Mouse (Mus musculus) hindbrain, postnatal 0 days (tissue): Measurements from ENCODE around the gene Ctla4. TPM values are rescaled to one million over a fixed set of nuclear protein-coding genes. Genes with fewer than 3 reads are reported as not detected.
A peak's percentile ranks its signal among the peaks of the same experiment; 100 is the strongest.

Experiments used
- ATAC-seq: fragments of 200-750 bp; cut with Nextera tagmentation; 2 replicates; pipeline ENCODE4 v1.8.0; 2017; ENCODE audit warnings: mild to moderate bottlenecking, moderate TSS enrichment, moderate library complexity
- DNase-seq: peaks from one replicate; pipeline ENCODE4 v3.0.0-alpha.2; 2015; ENCODE audit warnings: low spot score
- H3K27ac ChIP-seq: fragments of 300-500 bp; sonication (generic); 2 replicates; pipeline ENCODE4 v1.5.1; 2014; ENCODE audit warnings: mild to moderate bottlenecking
- H3K27me3 ChIP-seq: fragments of 300-500 bp; sonication (generic); 2 replicates; pipeline ENCODE4 v1.6.1; 2014; ENCODE audit warnings: low read length, mixed read lengths; ENCODE audit not compliant: insufficient read depth
- H3K36me3 ChIP-seq: fragments of 300-500 bp; sonication (generic); 2 replicates; pipeline ENCODE4 v1.6.1; 2014; ENCODE audit warnings: low read length, mixed read lengths; ENCODE audit not compliant: insufficient read depth
- H3K4me1 ChIP-seq: fragments of 300-500 bp; sonication (generic); 2 replicates; pipeline ENCODE4 v1.6.1; 2014; ENCODE audit warnings: antibody characterized with exemption, low read length, mixed read lengths; ENCODE audit not compliant: insufficient read depth
- H3K4me2 ChIP-seq: fragments of 300-500 bp; sonication (generic); 2 replicates; pipeline ENCODE4 v1.6.1; 2014; ENCODE audit warnings: low read depth, mild to moderate bottlenecking, low read length, moderate library complexity, mixed read lengths
- H3K4me3 ChIP-seq: fragments of 300-500 bp; sonication (generic); 2 replicates; pipeline ENCODE4 v1.5.1; 2014; ENCODE audit warnings: low read length
- H3K9ac ChIP-seq: fragments of 300-500 bp; sonication (generic); replicated peaks from 2 replicates; pipeline ENCODE4 v1.6.1; 2014; ENCODE audit warnings: mild to moderate bottlenecking, low read length, moderate library complexity, mixed read lengths
- H3K9me3 ChIP-seq: fragments of 300-500 bp; sonication (generic); 2 replicates; pipeline ENCODE4 v1.6.1; 2016; ENCODE audit warnings: low read length, mixed read lengths
- CTCF ChIP-seq: IDR thresholded peaks from 2 replicates; pipeline ENCODE4 v1.5.1; 2016; ENCODE audit warnings: antibody characterized with exemption, control low read depth, low read depth
- WGBS: fragments of 180-500 bp; shearing (Covaris S2); extraction: QIAGEN DNeasy Blood & Tissue Kit; methylation state at CpG from one replicate; pipeline ENCODE4 v1.1.7; 2014; 5-methylcytosine and 5-hydroxymethylcytosine counted together
- polyA plus RNA-seq: library from polyadenylated mRNA; unstranded; fragments of >200 nt; fragmentation: Nextera tagmentation; extraction: Ambion mirVana; gene quantifications from 2 replicates; pipeline ENCODE4 v1.2.1, GENCODE M21; 2015
- total RNA-seq: library from RNA; depleted of rRNA; stranded (reverse); fragments of >200 nt; gene quantifications from 2 replicates; pipeline ENCODE4 v1.2.3, GENCODE M21; 2014; rRNA removed

The Ctla4 gene
- not detected in 2 replicates for total RNA-seq
- polyA plus RNA-seq: not detected in 2 replicates

DNA sequence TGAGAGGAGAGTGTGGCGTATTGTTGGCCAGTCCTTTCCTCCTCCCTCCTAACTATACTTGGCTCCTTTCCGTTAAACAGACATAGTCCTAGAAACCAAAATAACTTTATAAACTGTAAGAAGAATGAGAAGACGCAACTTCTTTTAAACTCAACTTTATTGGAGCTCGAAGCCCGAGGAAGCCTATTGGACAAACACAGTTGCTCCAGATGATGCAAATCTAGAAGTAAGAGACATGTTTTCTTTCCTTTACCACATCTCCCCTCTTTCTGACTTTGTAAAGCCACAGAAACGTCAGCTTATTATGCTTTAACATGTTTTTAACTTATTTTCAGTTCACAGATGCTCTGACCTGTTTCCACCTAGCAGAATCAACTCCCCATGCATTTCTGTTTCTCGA is at the start of gene Ctla4:
TSS of gene Ctla4 (plus strand) at position 20 of the 400 bp plus-strand sequence.
- H3K4me1 ChIP-seq: no peaks in the 10 kb centered on the region
- H3K9me3 ChIP-seq: no peaks in the 10 kb centered on the region
- no peak for DNase-seq
- TF ChIP-seq CTCF: no peak
- H3K27ac ChIP-seq: no peak within 1 kb of the TSS
- H3K36me3 ChIP-seq: no peaks in the 10 kb centered on the region
- no peaks in the 10 kb centered on the region for H3K27me3 ChIP-seq
- WGBS: 85% methylated on average over 7 of the region's 7 CpGs
- no peak within 1 kb of the TSS for H3K9ac ChIP-seq
- no peak within 1 kb of the TSS for H3K4me2 ChIP-seq
- no peak within 1 kb of the TSS for H3K4me3 ChIP-seq
- ATAC-seq: no peak

DNA sequence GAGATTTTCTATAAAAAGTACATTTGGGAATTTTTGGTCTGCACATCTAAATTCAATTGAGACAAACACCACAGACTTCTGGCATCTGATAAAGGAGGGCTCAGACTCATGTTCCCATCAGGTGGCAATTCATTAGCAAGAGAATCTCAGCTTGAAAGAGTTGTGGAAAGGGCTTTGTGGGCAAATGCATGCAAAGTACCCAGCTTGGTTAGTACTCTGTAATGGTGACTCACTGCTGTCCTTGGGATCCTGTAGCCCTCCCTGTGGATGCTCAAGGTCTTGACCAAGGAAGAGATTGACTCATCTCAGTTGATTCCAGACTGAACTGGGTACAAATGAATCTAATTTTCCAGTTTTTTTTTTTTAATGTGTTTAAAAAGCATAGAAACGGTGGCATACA is 47.6 kb upstream of the Ctla4 start:
- no peak overlapping the region for H3K4me2 ChIP-seq
- no peaks in the 10 kb centered on the region for H3K27me3 ChIP-seq
- 82% methylated on average over 1 of the region's 1 CpGs for WGBS
- H3K27ac ChIP-seq: no peak overlapping the region
- H3K9ac ChIP-seq: no peak overlapping the region
- H3K36me3 ChIP-seq: no peaks in the 10 kb centered on the region
- H3K9me3 ChIP-seq: no peaks in the 10 kb centered on the region
- no peak for ATAC-seq
- DNase-seq: no peak
- H3K4me1 ChIP-seq: no peaks in the 10 kb centered on the region
- TF ChIP-seq CTCF: no peak
- H3K4me3 ChIP-seq: no peak overlapping the region

DNA sequence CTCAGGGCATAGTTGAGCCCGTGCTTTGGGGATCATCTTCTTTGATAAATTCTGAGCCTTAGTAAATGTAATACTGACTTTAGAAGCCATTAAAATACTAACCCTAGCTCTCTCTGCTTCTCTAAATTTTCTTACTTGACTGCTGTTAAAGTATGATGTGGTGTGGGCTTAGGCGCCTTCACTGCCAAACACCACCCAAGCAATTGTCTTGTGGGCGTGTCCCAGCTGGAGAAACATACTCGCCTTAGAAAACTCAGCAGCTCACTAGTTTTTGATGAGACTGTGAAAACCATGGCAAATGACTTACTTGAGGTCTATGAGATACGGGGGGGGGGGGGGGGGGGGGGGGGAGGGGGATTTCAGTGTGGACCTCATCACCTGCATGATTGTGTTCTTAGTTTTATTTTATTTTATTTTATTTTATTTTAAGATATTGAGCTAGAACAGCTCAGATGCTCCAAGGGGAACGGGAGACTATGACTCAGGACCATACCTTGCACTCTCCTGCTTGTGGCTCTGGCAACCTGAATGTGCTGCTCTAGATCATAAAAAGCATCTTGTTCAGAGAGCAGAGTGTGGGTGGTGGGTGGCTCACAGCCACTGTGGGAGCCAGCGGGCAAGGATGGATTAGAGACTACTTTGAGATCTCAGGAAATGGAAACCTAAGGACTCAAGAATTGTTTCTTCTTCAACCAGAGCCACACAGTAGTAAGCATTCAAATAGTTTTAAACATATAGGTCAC is 41.3 kb upstream of the Ctla4 start:
- H3K27ac ChIP-seq: no peak overlapping the region
- H3K4me2 ChIP-seq: no peak overlapping the region
- no peaks in the 10 kb centered on the region for H3K9me3 ChIP-seq
- ATAC-seq (no peak), DNase-seq (no peak)
- no peak overlapping the region for H3K9ac ChIP-seq
- no peak overlapping the region for H3K4me3 ChIP-seq
- no peaks in the 10 kb centered on the region for H3K27me3 ChIP-seq
- no peaks in the 10 kb centered on the region for H3K4me1 ChIP-seq
- no peaks in the 10 kb centered on the region for H3K36me3 ChIP-seq
- 79% methylated on average over 7 of the region's 7 CpGs for WGBS
- no peak for TF ChIP-seq CTCF

DNA sequence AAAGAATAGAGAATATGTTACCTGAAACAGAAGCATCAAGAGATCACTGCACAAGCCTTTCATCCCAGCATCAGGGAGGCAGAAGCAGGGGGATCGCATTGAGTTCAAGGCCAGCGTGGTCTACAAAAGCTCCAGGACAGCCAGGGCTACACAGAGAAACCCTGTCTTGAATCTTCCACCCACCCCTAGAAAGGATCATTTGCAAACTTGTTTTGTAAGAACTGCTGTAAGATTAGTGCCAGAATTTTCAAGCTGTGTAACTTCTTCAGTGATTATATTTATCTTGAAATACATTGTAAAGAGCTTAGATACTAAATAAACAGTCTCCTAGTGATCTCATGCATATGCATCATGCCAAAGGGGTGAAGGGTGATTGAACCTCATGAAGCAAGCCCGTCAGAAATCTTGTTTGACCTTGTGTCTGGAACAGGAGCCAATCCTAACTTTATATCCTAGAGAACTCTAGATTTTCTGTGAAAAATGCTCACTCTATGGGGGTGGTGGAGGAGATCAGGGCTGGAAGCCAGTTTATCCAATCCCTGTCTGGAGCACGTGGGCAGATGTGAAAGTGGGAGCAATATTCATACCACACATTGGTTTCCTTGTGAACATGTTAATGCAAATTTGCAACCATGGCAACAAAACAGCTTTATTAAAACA is 40.1 kb upstream of the Ctla4 start:
- no peak overlapping the region for H3K9ac ChIP-seq
- no peaks in the 10 kb centered on the region for H3K9me3 ChIP-seq
- H3K36me3 ChIP-seq: no peaks in the 10 kb centered on the region
- no peaks in the 10 kb centered on the region; the same call in 1 of the 2 replicates for H3K4me1 ChIP-seq
- no peak overlapping the region for H3K27ac ChIP-seq
- ATAC-seq (no peak), DNase-seq (peak; percentile 41)
- WGBS: 50% methylated on average over 4 of the region's 4 CpGs
- no peak overlapping the region for H3K4me3 ChIP-seq
- no peak overlapping the region for H3K4me2 ChIP-seq
- H3K27me3 ChIP-seq: no peaks in the 10 kb centered on the region
- no peak for TF ChIP-seq CTCF

DNA sequence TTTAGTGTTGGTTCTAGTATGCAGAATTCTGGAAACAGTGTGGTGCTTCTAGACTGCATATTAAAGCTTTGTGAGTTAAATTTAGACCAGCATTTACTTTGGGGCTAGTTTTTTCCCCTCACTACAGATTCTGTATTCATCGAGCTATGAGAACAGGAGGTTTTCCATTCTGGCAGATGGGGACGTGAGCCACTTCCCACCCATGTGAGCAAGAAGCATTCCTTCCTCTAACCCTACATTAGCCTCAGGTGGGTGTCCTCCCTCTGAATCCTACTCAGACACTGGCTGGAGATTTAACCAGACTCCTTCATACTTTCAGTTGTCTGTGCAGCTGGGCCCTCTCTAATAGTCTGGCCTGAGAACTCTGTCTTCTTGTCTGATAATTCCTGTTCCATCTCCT is 37.7 kb upstream of the Ctla4 start:
- Histone ChIP-seq H3K27ac (no peak overlapping the region), H3K9me3 (no peaks in the 10 kb centered on the region), H3K4me3 (no peak overlapping the region), H3K4me2 (no peak overlapping the region), H3K9ac (no peak overlapping the region), H3K4me1 (peaks cover 4% of the 10 kb centered on the region), H3K27me3 (no peaks in the 10 kb centered on the region), H3K36me3 (no peaks in the 10 kb centered on the region)
- 88% methylated on average over 2 of the region's 2 CpGs for WGBS
- ATAC-seq: no peak
- no peak for TF ChIP-seq CTCF
- no peak for DNase-seq

DNA sequence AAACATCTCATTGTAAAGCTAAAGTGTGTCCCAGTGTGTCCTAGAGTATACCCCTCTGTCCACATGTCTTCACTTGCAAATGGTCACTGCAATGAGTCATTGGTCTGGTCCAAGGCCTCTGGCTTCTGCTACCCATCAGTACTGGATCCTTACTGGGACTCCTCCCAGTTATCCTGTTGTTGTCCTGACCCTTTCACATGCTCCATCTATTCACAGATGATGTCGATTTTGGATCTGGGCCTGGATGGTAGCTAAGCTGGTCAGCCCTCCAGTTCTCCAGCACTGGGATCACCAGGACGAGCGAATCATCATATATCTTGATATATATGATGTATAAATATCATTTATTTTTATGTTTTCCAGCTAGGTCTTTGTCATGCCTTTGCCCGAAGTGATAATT is 37.0 kb upstream of the Ctla4 start:
- WGBS: 80% methylated on average over 4 of the region's 4 CpGs
- TF ChIP-seq CTCF: no peak
- ATAC-seq: no peak
- no peak for DNase-seq
- H3K4me1 ChIP-seq: peaks cover 4% of the 10 kb centered on the region
- H3K9me3 ChIP-seq: no peaks in the 10 kb centered on the region
- no peak overlapping the region for H3K27ac ChIP-seq
- H3K27me3 ChIP-seq: no peaks in the 10 kb centered on the region
- no peak overlapping the region for H3K9ac ChIP-seq
- no peak overlapping the region for H3K4me2 ChIP-seq
- H3K4me3 ChIP-seq: no peak overlapping the region
- H3K36me3 ChIP-seq: no peaks in the 10 kb centered on the region
